Mouse (Mus musculus): ENCODE results near the gene Cdc14b.

- TF ChIP-seq GATA1 (IDR thresholded peaks at IDR 0.05; ENCODE audit: borderline replicate concordance, low read length) (no peak), FLI1 (IDR thresholded peaks at IDR 0.05; ENCODE audit: low read length) (no peak)
These were observed 91.5 kb downstream of the Cdc14b start for GRCm38 (mm10) chr13:64183583-64183982.
